Mouse (Mus musculus) cerebellum, postnatal 10 days (tissue): ENCODE data around the gene Arhgap29.
A peak's percentile ranks its signal among the peaks of the same experiment; 100 is the strongest.

Experiments used
- DNase-seq, 2 experiments: peaks; one replicate each; pipeline ENCODE4 v3.0.0; 2021; ENCODE audit warnings: mixed read lengths in 2 of 2

Arhgap29 gene

DNA sequence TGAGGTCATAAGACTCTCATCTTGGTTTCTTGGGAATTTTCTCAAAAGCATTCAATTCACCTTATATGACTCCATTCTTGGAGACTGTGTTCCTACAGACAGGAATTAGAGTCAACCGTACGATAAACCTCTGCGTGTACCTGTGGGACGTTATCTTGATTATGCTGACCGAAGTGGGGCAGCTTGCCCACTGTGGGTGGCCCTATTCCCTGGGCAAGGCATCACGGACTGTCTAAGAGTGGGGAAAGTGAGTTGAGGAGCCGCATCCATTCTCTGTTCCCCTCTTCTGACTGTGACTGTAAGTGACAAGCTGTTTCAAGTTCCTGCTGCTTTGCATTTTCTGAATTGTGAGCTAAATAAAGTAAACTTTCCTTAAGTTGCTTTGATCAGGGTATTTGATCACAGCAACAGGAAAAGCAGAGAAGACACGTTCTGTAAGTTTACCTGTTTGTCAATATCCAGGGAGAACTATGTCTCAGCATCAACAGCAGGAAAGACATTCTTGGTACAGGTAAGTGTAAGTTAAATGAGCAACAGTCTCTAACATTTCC lies at the start of gene Arhgap29:
Arhgap29 (plus strand) TSS at position 501 of the 551 bp plus-strand sequence.
- DNase-seq = no peak

GRCm38 (mm10) chr3:121902729-121903128 lies 49.6 kb upstream of the Arhgap29 start:
- DNase-seq = no peak

DNA sequence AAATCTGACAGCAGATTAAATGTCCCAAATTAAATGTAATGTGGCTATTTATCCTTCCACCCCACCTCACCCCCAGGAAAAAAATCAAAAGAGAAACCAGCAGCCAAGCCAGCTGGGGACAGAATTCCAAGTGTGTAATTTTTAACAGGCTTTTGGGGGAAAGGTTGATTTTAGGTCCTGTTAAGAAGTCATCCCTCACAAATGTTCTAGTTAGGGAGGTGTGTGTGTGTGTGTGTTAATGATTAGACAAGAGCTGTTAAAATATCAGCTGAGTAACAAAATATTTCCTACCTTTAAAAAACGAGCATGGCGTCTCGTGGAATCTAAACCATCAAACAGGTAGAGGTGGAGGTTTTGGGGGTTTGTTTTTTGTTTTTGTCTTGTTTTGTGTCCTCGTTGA lies 49.1 kb upstream of the Arhgap29 start:
- no peak for DNase-seq

GRCm38 (mm10) chr3:121903695-121904094 lies 48.6 kb upstream of the Arhgap29 start:
- DNase-seq = no peak

DNA sequence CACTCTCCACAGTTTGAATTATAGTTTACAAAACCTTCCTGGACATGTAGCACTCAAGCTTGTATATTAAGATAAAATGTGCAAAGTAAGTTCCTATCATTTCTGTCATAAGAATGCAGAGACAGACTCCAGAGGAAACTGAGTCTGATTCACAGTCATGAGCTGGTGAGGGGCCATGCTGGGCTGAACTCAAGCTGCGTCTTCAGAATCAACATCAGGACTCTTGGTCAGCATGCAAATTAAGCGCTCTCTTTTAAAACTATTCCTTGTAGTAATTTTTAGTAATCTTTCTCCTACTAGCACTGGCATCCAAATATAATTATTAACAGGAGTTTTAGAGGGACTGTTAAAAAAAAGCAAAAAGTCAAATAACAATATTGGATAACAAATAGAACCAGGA lies 47.9 kb upstream of the Arhgap29 start:
- DNase-seq = no peak

DNA sequence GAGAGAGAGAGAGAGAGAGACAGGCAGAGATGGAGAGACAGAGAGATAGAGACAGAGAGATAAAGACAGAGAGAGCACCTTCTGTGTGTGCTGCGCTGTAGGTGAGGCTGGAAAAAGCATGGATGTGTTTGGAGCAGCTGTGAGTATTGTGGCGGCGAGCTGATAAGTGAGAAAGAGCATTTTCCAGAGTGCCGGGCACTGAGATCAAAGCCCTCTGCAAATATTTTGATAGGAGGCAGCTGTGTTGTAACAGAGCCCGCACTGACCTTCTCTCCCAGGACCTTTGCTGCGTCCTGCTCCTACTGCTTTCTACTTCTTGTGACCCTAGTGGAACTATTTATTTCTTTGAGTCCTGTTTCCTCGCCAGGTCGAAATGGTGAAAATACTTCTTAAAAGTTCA lies 45.7 kb upstream of the Arhgap29 start:
- no peak for DNase-seq

DNA sequence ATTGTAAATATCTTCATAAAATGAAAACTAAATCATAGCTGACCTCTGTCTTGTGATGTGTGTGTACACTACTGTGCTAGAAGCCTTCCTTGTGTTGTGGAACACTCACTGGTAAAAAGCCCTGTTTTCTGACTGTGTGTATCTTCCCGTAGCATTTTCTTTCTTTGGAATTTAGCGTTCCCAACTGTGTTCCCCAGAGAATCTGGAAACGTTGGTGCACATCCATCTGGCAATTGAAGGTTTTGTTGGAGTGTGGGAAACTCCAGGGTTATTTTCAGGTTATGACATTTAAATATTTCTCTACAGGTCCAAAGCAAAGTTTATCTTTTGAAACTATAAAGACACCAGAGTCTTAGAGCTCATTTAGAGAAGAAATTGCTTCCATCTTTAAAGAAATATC lies 43.2 kb upstream of the Arhgap29 start:
- DNase-seq = no peak

DNA sequence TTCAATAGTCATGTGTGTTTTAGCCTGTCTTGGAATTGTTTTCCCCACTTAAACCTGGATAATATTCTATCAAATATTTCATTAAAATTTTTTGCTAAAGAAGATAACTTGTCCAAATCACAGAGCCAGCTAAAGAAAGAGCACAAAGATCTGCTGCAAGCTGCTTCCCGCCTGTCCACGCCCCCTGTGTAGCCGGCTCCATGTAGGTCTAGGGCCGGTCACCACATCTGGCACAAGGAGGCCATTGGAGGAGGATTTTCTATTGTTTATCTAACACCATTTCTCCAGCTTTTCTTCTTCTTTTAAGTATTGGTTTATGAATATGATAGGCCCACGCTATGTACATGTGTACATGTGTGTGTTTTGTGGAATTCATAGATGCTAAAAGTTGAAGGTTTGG lies 38.9 kb upstream of the Arhgap29 start:
- DNase-seq = no peak

DNA sequence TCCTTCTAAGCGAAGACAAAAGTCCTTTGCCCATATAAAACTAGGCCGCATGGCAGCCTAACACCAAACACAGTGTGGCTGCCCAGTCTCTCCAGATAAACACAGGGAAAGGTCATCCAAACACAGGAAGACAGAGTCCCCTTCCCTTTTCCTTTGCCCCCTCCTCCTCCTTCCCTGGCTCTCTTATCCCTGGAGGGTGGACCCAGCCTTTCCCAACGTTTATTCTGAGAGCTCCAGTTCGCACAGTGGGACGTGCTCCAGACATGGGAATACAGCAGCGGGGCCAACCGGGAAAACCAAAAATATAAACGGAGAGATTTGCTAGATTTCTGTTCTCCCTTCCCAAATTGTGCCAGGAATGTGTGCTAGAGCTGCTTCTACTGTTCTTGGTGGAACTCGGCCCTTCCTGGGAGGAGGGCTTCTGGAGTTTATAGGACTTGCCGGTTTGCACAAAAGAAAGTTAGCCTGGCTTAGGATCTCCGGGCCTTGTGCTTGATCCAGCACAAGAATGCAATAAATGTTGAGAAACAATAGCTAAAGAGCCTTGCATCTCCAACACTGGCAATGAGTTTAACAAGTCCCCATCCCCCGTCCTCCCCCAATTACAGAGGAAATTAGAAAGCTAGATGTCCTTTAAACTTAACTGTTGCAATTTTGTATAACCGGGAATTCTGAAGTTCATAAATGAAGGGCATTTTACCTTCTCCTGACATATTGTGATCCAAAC lies 37.7 kb upstream of the Arhgap29 start:
- no peak for DNase-seq

GRCm38 (mm10) chr3:121915191-121915590 lies 37.1 kb upstream of the Arhgap29 start:
- DNase-seq = no peak

DNA sequence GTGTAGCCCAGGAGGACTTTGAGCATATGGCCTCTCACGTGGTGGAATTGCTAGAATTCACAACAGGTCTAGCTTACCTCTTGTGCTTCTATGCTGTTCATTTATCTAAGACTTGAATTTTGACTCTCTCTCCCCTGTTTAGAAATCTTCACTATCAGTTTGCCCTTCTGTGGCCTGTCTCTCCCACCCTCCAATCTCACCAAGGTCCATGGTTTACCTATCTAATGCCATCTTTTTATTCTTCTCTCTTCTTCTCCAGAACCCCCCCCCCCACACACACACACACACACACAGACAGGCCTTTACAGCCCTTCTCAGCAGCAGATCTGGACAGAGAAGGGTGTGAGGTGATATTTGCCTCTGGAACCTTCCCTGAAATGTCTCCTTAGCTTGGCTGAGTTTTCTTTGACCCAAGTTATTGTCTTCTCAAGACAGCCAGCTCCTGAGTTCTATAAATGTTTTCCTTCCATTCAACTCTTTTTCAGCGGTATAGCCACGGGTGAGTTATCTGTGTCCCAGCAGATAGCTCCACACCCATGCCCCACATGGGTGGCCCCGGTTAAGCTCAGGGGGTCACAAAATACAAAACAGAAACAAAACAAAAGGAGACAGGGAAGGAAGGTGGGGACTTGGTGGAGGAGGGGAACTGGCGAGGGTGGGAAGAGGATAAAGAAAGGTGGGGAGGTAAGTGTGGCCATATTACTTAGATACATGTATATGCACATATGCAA lies 35.4 kb upstream of the Arhgap29 start:
- no peak for DNase-seq

- no peak for DNase-seq
These were observed 34.7 kb upstream of the Arhgap29 start for GRCm38 (mm10) chr3:121917658-121918057.

GRCm38 (mm10) chr3:121919961-121920360 lies 32.4 kb upstream of the Arhgap29 start:
- no peak for DNase-seq

DNA sequence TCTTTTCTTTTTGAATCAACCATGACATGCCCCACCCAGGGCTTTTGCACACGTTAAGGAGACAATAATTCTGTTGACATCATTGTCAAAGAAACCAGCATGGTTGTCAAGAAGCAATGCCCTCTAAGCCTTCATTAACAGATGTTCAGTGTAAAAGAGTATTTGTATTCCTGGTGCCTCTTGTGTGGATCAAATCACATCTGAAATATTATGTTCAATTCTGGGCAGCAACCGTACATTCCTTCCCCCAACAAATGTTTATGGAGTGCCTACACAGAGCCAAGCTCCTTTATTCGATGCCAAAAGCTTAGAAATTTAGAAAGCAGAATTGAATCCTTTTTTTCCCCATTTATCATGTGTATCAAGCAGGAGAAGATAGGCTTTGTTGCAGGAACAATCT lies 31.6 kb upstream of the Arhgap29 start:
- no peak for DNase-seq

- no peak for DNase-seq
These were observed 27.4 kb upstream of the Arhgap29 start for GRCm38 (mm10) chr3:121924768-121925486.

- no peak for DNase-seq
These were observed 24.7 kb upstream of the Arhgap29 start for GRCm38 (mm10) chr3:121927601-121928000.

- no peak for DNase-seq
These were observed 19.5 kb upstream of the Arhgap29 start for GRCm38 (mm10) chr3:121932815-121933214.

- DNase-seq = no peak
These were observed 16.1 kb upstream of the Arhgap29 start for GRCm38 (mm10) chr3:121936241-121936640.

DNA sequence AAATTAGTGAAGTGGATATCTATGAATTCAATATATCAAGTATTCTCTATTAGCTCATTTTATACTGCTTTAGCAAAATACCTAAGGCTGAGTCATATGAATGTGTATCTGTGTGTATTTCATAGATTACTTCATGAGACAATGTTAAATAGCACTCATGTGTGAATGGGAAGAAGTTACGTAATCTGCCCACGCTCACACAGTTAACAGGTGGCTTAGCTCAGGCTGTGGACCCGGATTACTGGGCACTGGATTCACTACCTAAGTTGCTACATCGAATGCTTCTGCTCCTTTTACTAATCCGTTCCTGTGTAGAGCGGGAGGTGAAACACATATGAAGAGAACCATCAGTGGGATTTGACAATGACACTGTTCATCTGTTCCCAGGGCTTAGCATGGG lies 15.3 kb upstream of the Arhgap29 start:
- no peak for DNase-seq

GRCm38 (mm10) chr3:121939658-121940057 lies 12.7 kb upstream of the Arhgap29 start:
- no peak for DNase-seq

DNA sequence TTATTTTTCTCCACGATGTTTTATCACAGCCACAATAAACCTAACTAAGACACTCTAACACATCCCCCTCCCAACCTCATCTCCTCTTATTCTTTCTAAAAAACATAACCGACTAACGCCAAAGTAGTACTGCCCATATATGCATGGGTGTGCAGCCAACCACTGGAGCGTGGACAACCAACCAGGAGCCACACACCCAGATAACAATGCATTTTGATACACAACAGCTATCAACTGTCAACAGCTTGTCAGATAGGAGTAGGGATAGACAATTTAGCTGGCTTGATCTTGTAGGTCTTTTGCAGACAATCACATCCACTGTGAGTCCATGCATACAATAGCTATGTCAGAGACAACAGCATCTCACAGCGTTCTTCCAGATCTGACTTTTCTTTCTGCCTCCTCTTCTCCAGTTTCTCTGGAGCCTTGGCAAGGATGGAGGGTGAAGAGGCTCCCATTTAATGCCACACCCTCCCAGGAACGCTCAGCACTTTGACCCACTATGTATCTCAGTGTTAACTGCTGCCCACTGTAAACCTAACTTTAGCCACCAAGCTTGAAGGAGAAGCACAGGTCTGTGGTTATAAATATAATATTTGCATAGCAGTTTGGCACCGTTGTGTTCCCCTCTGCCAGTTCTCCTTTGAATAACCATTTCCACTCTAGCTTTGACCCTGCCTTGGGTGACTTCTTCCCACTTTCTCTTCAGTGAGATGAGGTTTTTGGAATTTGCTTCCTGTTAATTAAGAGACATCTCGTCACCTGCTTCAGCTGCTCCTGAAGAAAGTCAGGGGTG lies 12.0 kb upstream of the Arhgap29 start:
- DNase-seq = no peak

DNA sequence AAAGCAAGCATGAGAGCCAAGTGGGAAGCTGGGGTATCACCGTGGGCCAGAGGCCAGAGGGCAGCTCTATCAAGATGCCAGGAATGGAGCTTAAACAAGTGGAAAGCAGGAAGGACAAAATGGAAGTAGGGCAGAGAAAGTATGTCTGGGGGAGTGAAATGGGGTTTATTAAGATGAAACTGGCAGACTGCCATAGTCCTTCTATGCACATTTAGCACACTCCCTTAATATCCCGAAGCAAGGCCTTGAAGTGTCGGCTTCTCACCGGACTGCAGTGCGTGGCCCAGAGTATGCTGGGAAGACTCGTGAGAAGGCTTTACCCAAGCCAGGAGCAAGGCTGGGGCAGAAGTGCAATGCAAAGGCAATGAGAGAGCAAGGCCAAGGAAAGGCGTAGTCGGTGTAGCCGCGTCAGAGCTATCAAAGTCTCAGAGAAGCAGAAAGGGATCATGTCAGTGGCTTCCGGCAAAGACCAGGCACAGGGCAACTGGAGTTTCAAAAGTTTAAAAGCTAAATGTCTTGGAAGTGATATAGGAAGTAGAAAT lies 11.1 kb upstream of the Arhgap29 start:
- DNase-seq = peak; percentile 7 to 11
